Mouse (Mus musculus) lung, adult 2 months (tissue): Measurements from ENCODE around the gene Tnrc6c.

Experiments used
- CTCF ChIP-seq: fragments of 200-500 bp; IDR thresholded peaks from 2 replicates; pipeline ENCODE4 v1.5.1; 2011; ENCODE audit warnings: mild to moderate bottlenecking, low read length, control low read depth; ENCODE audit not compliant: insufficient read depth
- POLR2A ChIP-seq: fragments of 200-500 bp; IDR thresholded peaks from 2 replicates; pipeline ENCODE4 v1.6.1; 2011; ENCODE audit warnings: low read depth, mild to moderate bottlenecking, control low read depth, low read length, borderline replicate concordance; ENCODE audit errors: extremely low read depth

GRCm38 (mm10) chr11:117650721-117651644, 3.1 kb upstream of the Tnrc6c start:
- TF ChIP-seq POLR2A (no peak), CTCF (no peak)
